Mouse (Mus musculus): Measurements from ENCODE around the gene Pwwp2b.
A peak's percentile ranks its signal among the peaks of the same experiment; 100 is the strongest.

The Pwwp2b gene

DNA sequence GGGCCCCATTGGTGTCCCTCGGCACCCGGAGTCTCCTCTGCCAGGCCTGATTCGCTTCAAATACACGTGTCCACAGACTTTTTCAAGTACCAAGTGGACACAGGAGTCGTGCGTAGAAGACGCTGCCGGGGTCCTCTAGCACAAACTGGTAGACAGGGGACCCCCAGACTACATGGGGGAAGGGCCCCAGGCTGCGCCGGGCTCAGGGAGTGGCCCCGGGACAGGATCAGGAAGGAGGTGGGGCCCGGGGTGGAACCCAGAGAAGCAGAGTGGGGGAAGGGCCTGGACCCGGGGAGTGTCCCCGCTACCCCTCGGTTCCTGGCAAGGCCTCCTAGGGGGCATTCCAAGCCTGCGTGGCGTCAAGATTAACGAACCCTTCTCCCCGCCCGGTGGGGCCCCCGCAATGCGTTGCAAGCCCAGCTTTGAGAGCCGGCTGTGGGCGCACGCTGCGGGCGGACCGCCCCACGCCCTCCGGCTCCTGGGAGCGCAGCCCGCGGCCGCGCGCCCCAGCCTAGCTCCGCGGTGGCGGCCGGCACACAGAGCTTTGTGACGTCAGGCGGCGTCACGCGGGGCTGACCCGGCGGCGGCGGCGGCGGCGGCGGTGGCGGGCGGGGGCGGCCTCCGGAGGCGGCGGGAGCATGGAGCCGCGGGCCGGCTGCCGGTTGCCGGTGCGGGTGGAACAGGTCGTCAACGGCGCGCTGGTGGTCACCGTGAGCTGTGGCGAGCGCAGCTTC is at the start of gene Pwwp2b:
TSS of gene Pwwp2b (plus strand) at position 602 of the 734 bp plus-strand sequence.
- peak; percentile 90 to 97 for DNase-seq (ENCODE audit: inconsistent age in 2 of 2, low spot score in 1 of 2)

DNA sequence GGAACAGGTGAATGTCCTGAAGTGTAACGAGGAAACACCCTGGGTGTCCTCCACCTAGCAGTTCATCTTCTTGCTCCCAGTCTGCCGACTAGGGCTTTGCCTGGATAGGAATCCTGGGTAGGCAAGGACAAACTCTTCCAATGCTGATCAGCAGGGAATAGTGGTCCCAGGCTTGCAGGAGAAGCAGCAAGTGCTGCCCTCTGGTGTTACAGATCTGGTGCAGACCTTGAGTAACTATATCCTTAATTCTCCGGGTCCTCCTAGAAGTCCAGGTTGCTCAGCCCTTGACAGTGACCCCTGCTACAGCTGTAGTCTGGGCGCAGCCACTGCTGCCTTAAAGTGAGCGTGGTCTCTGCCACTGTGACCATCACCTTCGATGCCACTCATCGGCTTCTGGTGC is 48.2 kb upstream of the Pwwp2b start:
- peak; percentile 62 to 86 for DNase-seq (ENCODE audit: inconsistent age in 2 of 2, low spot score in 1 of 2)

DNA sequence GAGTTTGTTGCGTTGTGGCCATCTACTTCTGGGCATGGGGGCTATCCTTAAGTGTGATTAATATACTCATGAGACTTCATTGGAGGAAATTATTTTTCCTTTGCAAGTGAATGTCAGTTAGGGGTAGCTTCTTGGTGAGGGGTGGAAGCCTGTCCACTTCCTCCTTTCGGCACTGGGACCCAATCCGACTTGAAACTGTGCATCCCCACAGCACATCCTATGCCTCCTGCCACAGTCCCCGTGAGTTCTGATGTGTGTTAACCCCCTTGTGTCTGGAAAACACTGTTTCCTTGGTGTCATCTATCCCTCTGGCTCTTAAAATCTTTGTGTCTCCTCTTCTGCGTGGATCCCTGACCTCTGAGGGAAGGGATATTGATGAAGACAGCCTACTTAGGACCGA is 47.1 kb upstream of the Pwwp2b start:
- no peak for DNase-seq (ENCODE audit: inconsistent age in 2 of 2, low spot score in 1 of 2)

DNA sequence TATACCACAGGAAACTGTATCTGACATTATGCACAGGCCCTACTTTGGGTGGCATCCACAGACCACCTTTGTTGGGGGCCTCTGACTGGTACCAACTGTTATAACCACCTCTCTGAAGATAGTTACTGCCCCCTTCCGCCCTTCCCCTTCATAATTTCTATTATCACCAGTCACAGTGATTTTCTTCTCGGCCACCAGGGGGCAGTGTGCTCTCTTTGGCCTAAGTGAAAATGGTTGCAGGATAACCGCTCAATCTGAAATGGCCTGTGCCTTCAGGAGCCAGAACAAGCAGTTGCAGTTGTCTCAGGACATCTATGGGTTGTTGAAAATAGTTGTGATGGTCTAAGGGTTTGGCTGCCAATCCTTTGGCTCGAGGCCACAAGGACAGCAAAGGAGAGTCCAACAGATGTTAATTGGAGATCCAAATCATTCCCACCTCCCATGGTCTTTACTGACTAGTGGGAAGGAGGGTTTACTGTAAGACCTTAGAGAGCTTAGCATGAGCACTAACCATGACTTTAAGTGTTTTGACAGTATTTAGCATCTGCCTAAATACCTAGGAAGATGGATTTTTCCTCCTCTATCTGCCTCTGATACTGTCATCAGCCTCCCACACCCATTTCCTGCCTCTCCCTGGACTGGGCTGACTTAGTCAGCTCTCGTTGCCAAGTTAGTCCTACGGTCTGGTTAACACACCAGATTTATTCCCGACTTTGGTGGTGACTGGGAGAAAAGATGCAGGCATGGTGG is 40.1 kb upstream of the Pwwp2b start:
- peak; percentile 41 to 79 for DNase-seq (ENCODE audit: inconsistent age in 2 of 2, low spot score in 1 of 2)

DNA sequence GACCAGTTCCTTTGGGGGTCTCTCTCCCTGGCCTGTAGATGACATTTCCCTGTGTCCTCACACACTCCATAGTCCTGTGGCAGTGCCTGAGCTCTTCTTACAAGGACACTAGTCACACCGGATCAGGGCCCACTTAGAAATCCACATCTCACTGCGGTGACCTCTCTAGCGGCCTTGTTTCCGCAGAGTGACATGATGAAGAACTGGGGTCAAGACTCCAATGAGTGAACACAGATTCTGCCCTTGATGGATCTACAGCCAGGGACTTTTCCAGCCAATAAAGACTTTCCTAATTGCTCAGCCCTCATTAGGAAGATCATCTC is 39.5 kb upstream of the Pwwp2b start:
- peak in 1 of 2 experiments; percentile 90 for DNase-seq (ENCODE audit: inconsistent age in 2 of 2, low spot score in 1 of 2)

DNA sequence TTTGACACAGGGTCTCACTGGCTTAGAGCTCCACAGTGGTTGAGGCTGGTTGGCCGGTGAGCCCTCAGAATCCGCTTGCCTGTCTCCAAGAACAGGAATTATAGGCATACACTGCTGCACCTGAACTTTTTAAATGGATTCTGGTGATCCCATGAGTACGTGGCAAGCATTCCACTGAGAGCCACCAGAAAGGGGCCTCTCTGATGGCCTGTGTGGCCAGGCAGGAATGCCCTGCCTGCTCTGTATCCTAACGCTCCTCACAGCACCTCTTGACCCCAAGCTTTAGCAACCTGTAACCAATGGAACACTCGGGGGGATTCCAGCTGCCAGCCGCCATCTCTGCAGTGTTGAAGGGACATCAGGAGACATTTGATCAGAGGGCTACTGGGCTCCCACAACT is 36.5 kb upstream of the Pwwp2b start:
- peak in 1 of 2 experiments; percentile 46 for DNase-seq (ENCODE audit: inconsistent age in 2 of 2, low spot score in 1 of 2)

- DNase-seq (ENCODE audit: inconsistent age in 2 of 2, low spot score in 1 of 2) = peak; percentile 99
Measured at GRCm38 (mm10) chr7:139212754-139213745, 35.2 kb upstream of the Pwwp2b start, which contains the start of the genes Lrrc27 and Stk32c. Gene Lrrc27 (plus strand): TSS chr7:139212988. Gene Stk32c (minus strand): TSS chr7:139213307.

DNA sequence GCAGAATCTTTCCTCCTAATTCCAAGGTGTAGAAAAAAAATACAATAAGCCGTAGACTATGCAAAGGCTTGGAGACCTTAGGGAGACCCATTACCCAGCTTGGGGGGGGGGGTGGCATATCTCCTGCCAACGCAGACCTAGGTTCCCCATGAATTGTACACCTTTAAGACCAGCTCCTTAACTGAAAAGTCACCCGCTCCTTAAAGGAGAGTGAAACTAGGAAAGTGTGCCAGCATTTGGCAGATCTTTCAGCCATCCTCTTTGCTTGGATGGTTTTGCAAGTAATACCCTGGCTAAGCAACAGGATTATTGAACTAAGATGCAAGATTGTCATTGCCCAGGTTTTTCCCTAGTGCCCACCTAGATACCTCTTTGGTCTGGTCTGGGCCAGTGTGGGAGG is 34.5 kb upstream of the Pwwp2b start:
- DNase-seq (ENCODE audit: inconsistent age in 2 of 2, low spot score in 1 of 2) = peak in 1 of 2 experiments; percentile 66

DNA sequence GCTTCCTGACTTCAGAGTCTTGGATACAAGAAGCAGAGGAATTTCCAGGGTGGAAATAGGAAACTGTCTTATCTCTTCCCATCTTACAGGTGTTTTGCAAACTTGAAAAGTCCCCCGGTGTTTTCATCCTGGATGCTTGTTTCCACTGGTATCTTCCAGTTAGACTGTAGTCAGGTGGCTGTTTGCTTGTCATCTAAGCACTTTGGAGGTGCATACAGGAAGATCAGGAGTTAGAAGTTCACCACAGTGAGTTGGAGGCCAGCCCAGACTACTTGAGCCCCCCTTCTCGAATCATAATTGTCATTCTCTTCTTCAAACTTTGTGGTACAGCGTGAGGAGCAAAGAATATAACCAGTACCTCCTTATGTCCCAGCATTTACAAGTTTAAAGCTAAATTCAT is 34.1 kb upstream of the Pwwp2b start:
- no peak for DNase-seq (ENCODE audit: inconsistent age in 2 of 2, low spot score in 1 of 2)

DNA sequence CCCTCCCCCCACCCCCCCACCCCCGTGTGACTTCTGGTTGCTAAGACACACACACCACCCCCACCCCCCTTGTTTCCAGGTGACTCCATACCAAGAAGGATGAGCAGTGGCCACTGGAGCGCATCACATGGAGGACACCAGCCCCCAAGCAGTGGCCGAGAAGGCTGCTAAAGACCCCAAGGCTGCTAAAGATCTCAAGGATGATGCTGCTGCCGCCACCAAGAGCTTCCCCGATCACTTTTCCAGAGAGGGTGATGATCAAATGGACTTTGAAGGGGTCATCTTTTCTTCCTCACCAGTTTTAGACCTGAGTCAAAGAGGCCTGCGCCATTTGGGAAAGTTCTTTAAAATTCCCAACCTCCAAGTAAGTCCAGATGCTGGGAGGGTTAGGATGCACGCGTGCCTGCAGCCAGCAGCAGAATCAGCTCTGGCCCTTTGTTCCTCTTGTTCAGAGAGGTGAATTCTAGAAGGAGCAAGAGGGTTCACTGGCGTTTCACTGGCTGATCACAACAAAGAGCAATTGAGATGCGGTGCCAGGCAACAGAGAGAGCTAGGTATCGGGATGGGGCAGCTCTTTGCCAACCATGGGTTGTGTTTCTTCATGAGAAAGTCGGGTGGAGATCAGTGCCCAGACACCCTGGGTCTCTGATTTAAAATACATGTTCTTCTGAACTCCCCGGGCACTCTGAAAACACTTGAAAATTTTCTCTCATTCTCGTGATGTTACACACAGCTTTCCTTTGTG is 33.5 kb upstream of the Pwwp2b start:
- DNase-seq (ENCODE audit: inconsistent age in 2 of 2, low spot score in 1 of 2) = peak in 1 of 2 experiments; percentile 29

DNA sequence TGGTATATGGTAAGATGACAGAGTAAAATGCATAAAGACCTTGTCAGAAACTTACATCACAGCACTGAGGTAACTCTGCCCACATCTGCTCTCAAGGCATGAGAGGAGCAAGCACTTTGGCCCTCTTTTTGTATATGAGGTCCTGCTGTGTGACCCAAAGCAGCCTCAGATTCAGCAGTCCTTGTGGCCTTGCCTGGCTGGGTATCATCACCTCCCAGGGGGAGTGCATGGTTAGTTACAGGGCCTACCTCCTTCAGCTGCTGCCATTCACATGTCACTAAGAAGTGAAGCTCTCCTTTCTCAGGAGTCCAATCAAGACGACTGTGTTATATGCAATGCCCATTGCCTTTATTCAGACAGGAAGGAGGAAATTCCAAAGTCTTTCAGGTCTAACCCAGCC is 32.8 kb upstream of the Pwwp2b start:
- peak in 1 of 2 experiments; percentile 23 for DNase-seq (ENCODE audit: inconsistent age in 2 of 2, low spot score in 1 of 2)

GRCm38 (mm10) chr7:139215946-139216345 is 32.3 kb upstream of the Pwwp2b start:
- peak in 1 of 2 experiments; percentile 19 for DNase-seq (ENCODE audit: inconsistent age in 2 of 2, low spot score in 1 of 2)

DNA sequence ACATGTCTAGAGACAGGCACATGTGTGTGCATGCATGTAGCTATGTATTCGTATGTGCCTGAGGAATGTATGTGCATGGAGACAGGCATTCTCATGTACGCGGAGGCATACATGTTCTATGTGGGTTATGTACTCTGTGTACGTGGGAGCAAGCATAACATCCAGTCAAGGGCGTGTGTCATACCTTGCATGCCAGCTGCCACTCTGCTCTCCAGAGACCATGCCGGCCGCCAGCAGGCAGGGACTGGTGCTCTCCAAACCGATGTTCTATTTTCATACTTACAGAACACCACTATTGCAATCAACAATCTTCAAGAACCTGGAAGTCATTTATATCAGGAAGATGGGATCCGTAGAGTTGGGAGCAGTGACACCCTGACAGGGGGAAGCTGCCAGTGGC is 31.8 kb upstream of the Pwwp2b start:
- peak in 1 of 2 experiments; percentile 20 for DNase-seq (ENCODE audit: inconsistent age in 2 of 2, low spot score in 1 of 2)

- DNase-seq (ENCODE audit: inconsistent age in 2 of 2, low spot score in 1 of 2) = no peak
Measured at GRCm38 (mm10) chr7:139217046-139217445, 31.2 kb upstream of the Pwwp2b start.

GRCm38 (mm10) chr7:139218641-139219415 is 29.5 kb upstream of the Pwwp2b start:
- peak; percentile 50 to 82 for DNase-seq (ENCODE audit: inconsistent age in 2 of 2, low spot score in 1 of 2)

- DNase-seq (ENCODE audit: inconsistent age in 2 of 2, low spot score in 1 of 2) = peak in 1 of 2 experiments; percentile 13
Measured at GRCm38 (mm10) chr7:139219486-139219885, 28.8 kb upstream of the Pwwp2b start.

DNA sequence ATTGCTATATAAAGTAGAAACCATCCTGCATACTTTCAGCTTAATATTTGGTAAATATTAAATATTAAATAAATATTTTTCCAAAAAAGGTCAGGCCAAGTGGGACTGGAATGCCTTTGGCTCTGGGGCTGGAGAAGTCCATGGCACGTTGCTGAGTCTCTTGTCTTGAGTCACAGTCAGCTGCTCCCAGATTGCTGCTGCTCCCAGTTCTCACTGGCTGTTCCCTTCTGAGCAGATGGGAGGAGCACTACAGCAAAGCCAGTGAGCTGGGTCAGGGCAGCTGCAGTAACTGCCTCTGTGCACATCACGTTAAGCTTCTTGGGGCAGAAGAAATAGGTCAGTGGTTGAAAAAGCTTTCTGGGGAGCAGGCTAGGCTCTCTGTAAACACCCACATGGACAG is 28.0 kb upstream of the Pwwp2b start:
- peak; percentile 66 to 74 for DNase-seq (ENCODE audit: inconsistent age in 2 of 2, low spot score in 1 of 2)

DNA sequence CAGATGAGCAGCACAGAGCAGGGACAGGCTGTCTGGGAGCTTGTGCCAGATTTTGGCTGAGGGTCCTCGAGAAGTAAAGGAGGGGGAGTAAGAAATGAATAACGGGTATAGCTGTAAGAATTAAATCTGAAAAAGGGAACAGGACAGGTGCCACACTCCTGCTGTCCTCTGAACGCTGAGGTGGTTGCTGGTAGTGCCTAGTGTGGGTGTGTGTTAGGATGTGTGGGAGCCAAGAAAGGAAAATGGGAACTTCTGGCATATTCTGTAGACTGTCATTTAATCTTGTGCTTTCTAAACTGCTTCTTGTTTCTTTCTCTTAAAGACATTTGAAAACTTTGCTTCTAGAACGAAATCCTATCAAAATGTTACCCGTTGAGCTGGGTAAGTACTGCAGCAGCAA is 27.2 kb upstream of the Pwwp2b start:
- DNase-seq (ENCODE audit: inconsistent age in 2 of 2, low spot score in 1 of 2) = no peak

GRCm38 (mm10) chr7:139221856-139222255 is 26.4 kb upstream of the Pwwp2b start:
- peak in 1 of 2 experiments; percentile 2 for DNase-seq (ENCODE audit: inconsistent age in 2 of 2, low spot score in 1 of 2)

- DNase-seq (ENCODE audit: inconsistent age in 2 of 2, low spot score in 1 of 2) = peak in 1 of 2 experiments; percentile 2
Measured at GRCm38 (mm10) chr7:139222341-139222740, 25.9 kb upstream of the Pwwp2b start.
